Mouse (Mus musculus) fibroblast of lung, adult 2 months (primary cell): ENCODE results near the gene Hspa8.
"Not testable (repeated sequence)": the region's sequence is repeated elsewhere in the genome, so short reads cannot be mapped to it uniquely, and the experiment has no call there.

Source experiments
- DNase-seq: peaks from one replicate; pipeline ENCODE4 v3.0.0-alpha.2; 2011; ENCODE audit warnings: low read depth

Gene Hspa8

GRCm38 (mm10) chr9:40784374-40784967 lies 16.3 kb upstream of the Hspa8 start:
- DNase-seq = no peak

- DNase-seq = no peak
Measured at GRCm38 (mm10) chr9:40785452-40785851, 15.3 kb upstream of the Hspa8 start.

GRCm38 (mm10) chr9:40786820-40787219 lies 14.0 kb upstream of the Hspa8 start:
- not testable (repeated sequence) for DNase-seq

- no peak for DNase-seq
Measured at GRCm38 (mm10) chr9:40791864-40792633, 8.7 kb upstream of the Hspa8 start.

- DNase-seq = no peak
Measured at GRCm38 (mm10) chr9:40793581-40793980, 7.2 kb upstream of the Hspa8 start.

GRCm38 (mm10) chr9:40794251-40794650 lies 6.5 kb upstream of the Hspa8 start:
- DNase-seq = no peak

GRCm38 (mm10) chr9:40794926-40795325 lies 5.9 kb upstream of the Hspa8 start:
- no peak for DNase-seq

- no peak for DNase-seq
Measured at GRCm38 (mm10) chr9:40795562-40795961, 5.2 kb upstream of the Hspa8 start.

- no peak for DNase-seq
Measured at GRCm38 (mm10) chr9:40796054-40796453, 4.7 kb upstream of the Hspa8 start.

- no peak for DNase-seq
Measured at GRCm38 (mm10) chr9:40798247-40798960, 2.4 kb upstream of the Hspa8 start.

- no peak for DNase-seq
Measured at GRCm38 (mm10) chr9:40799112-40799511, 1.7 kb upstream of the Hspa8 start.

- DNase-seq = no peak
Measured at GRCm38 (mm10) chr9:40799837-40800501, 815 bp upstream of the Hspa8 start.

- DNase-seq = not testable (repeated sequence)
Measured at GRCm38 (mm10) chr9:40801614-40802532, 1.1 kb downstream of the Hspa8 start.

GRCm38 (mm10) chr9:40802533-40802875 lies 1.7 kb downstream of the Hspa8 start:
- DNase-seq = not testable (repeated sequence)

GRCm38 (mm10) chr9:40804576-40804975 lies 3.8 kb downstream of the Hspa8 start:
- not testable (repeated sequence) for DNase-seq

GRCm38 (mm10) chr9:40805263-40805662 lies 4.5 kb downstream of the Hspa8 start:
- DNase-seq = no peak

GRCm38 (mm10) chr9:40806440-40807288 lies 5.9 kb downstream of the Hspa8 start:
- DNase-seq = no peak

- peak; percentile 79 for DNase-seq
Measured at GRCm38 (mm10) chr9:40807289-40807920, 6.6 kb downstream of the Hspa8 start.

- DNase-seq = no peak
Measured at GRCm38 (mm10) chr9:40808061-40808906, 7.5 kb downstream of the Hspa8 start.
